Mouse (Mus musculus) layer of hippocampus, adult 8-10 months (tissue): ENCODE measurements at regions not wholly inside any gene's neighbourhood (a gene's known extent, or its start where the extent isn't known, plus 50 kb on each side); places are given as distances from the start of the nearest gene placed in this dataset.
A peak's percentile ranks its signal among the peaks of the same experiment; 100 is the strongest.

ENCODE experiments used
- DNase-seq, 2 experiments: peaks; one replicate each; pipeline ENCODE4 v3.0.0; 2022; ENCODE audit warnings: low spot score in 2 of 2

- no peak for DNase-seq
Measured at GRCm38 (mm10) chr10:118622131-118622530, 181.3 kb downstream of the Ifng start.

DNA sequence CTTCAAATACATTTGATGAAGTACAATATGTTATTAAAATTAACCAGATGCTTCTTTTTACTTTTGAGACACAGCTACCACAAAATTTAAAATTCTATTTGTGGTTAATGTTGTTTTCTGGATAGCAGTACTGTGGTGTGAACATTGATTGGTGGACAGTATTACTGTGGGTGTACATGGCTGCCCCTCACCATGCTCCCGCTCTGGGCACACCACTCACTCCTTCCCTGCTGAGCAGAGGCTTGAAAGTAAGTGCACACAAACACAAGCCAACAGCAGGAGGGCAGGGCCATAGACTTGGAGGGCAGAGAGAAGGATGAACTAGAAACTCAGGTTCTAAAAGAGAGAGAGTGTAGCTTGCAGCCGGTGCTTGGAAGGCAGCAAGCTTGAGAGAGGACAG, 182.1 kb downstream of the Ifng start:
- DNase-seq, result no peak

GRCm38 (mm10) chr10:118624368-118624767, 183.5 kb downstream of the Ifng start:
- no peak for DNase-seq

- DNase-seq, result no peak
Measured at GRCm38 (mm10) chr10:118628000-118628399, 187.2 kb downstream of the Ifng start.

GRCm38 (mm10) chr10:118629360-118630040, 188.7 kb downstream of the Ifng start:
- DNase-seq, result no peak

DNA sequence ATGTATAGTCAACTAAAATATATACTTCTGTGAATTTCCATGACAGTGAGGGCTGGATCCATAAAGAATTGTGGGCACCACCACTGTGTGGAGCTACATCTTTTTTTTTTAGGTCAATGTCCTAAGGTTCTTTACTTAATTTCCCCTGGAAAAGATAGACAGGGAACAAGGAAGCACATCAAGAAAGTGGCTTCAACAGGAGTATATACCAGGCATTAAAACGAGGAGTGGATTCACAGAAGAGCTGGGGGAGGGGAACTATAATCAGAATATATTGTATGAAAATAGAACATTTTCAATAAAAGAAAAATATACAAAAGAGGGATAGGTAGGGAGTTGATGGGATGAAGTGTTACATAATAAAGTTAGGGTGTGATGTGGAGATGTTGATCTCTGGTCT, 190.9 kb downstream of the Ifng start:
- no peak for DNase-seq

DNA sequence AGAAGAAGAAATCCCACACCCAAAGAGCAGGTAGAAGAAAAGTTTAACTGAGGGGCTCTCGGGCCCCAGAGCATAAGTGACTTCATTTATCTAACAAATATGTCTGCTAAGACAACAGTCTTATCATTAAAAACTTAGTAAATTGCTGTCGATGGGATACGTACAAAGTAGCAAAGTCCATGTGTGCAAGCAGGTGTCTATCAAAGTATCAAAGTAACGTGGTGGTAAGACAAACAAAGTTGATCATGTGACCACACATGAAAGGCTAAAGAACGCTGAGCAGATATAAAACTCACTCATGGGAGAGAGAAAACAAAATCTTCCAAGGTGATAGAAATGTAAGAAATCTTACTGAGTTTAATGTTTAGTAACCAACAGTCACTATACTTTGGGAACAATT, 191.3 kb downstream of the Ifng start:
- DNase-seq, result no peak

GRCm38 (mm10) chr10:118633429-118633828, 192.6 kb downstream of the Ifng start:
- DNase-seq, result no peak

DNA sequence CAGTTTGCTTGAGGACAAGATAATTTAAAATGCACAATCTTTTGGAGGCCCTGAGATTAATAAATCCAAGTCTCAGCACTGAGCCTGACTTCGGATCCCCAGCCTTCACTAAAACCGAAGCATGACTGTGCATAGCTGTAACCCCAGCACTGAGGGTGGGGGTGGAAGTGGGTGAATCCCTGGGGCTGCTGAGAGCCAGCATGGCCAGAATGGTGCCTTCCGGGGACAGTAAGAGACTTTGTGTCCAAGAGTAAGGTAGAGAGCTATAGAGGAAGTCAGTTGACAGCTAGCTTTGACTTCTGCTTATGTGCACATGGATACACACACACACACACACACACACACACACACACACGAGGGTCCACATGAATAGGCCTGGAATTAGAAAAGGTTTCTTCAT, 198.3 kb downstream of the Ifng start:
- no peak for DNase-seq

DNA sequence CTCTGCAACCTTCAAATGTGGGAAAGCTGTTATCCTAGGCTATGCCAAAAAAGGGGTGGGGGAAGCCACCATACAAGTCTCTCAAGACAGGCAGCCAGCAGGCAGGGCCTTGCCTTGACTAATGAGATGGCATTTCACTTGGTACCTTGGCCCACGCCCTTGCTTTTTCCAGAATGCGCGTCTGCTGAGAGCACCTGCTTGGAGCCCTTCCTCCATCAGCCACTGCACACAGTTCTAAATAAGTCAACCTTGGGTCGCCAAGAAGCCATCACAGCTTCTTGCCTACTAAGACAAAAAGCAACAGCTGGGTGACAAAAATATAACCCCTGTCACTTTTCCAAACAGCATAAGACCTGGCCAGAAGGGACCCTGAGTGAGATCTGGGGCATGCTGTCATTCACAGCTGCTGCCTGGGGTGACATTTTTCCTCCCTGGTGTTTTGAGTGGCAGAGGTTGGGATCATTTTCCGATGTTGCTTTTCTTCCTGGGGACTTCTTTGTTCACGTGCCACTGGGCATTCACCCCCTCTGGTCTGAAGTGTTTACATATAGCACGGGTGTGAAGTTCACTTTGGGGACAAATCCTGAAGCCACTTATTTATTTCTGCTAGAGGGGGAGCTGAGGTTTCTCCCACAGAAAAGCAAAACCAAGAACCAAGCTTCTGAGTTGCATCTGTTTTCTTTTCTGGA, 199.4 kb downstream of the Ifng start:
- DNase-seq, result no peak

DNA sequence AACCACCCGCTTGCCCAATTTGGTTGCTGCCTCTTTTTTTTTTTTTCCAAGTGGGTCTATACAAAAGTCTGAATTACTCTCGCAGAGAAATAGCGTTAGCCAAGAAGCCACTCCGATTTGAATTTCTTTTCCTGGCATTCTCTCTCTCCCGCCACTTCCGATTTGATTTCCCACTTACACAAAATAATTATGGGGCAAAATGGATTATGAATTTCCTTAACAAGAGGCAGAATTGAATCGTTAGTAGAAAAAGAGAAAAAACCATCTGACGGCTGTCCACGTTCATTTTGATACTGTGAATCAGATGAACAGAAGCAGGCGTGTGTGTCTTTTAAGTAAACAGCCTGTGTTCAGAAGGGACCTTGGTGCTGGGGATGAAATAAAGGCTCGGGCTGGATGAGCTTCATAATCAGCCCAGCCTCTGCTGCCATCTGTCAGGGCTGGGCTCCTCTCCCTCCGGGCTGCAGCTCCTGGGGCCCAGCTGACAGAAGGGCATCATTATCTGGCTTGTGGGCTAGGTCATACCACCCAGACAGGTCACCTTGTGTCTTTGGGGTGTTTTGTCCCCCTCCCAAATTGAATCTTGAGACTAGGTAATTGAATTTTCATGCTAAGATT, 200.1 kb downstream of the Ifng start:
- peak in 1 of 2 experiments; percentile 13 for DNase-seq

GRCm38 (mm10) chr10:118643622-118644021, 202.8 kb downstream of the Ifng start:
- peak; percentile 40 to 48 for DNase-seq

DNA sequence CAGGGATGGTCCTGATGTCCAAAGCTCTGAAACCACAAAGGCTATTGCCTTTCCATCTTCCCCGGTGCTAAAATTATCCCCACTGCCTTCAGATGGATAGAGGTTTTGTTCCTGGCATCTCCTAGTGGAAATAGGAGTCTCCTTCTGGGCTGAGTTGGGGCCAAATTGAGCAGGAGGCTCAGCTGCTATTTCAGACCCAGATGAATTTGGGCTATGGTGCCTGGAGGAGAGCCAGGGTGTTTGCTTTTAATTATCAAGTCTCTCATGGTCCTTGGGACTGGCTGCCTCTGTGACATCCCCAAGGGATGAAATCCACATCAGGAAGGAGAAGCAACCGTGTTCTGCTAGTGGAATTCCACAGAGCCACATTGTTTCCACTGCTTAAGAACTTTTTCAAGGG, 207.3 kb downstream of the Ifng start:
- DNase-seq, result no peak

GRCm38 (mm10) chr10:118656561-118656960, 213.4 kb downstream of the Dyrk2 start:
- no peak for DNase-seq

- no peak for DNase-seq
Measured at GRCm38 (mm10) chr10:118666009-118666408, 204.0 kb downstream of the Dyrk2 start.

- DNase-seq, result no peak
Measured at GRCm38 (mm10) chr10:118675816-118676465, 194.1 kb downstream of the Dyrk2 start.

GRCm38 (mm10) chr10:118678750-118679418, 191.1 kb downstream of the Dyrk2 start:
- no peak for DNase-seq

DNA sequence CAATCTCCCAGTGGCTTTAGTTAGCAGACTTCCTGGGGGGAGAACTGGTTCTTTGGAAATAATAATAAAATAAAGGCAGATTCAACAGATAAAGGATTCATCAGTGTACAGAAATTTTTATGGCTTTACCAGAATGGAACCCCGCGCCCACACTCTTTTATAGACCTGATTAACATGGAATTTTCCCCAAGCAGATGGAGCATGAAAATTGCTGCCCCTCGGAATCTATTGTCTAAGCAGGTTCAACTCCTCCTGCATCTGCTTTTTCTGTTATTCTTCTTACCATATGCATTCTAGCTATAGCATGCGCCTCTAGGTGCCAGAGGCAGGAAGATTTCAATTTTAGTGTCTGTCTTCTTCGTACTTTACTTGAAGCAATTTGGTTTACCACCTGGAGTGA, 190.5 kb downstream of the Dyrk2 start:
- no peak for DNase-seq

DNA sequence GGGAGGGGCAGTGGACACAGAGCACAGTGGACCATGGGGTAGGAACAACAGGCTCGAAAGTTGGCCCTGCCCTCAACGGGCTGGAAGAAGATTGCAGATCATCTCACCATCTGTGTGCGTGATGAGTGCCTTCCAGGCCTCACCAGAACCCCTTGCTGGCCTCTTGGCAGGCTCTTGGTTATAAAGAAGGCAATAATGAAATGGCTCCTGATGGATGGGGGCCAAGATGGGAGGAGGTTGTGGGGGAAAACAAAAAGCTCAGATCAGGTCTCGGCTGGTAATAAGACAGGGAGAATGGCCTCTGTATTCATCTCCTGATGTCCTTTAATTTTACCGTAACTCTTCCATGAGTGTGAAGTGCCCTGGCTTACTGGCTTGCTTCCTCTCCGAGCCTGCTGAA, 189.1 kb downstream of the Dyrk2 start:
- DNase-seq, result no peak

DNA sequence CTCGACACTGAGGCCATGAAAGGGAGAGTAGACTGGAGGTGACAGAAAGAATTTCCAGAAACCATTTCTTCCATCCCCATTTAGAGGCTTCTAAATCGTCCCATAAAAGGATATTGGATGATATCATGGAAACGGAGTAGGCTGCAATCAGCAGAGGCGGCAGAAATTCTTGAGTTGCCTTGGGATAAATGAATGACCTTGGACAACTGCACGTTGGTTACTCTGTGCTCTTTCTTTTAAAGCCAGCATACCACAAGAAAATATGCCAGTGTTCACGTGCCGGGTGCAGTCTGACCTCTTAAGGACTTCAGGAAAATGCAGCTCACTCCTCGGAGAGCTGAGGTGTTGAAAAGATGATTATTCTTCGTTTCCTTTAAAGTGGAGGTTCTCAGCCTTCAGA, 186.7 kb downstream of the Dyrk2 start:
- DNase-seq, result no peak

- no peak for DNase-seq
Measured at GRCm38 (mm10) chr10:118699292-118699691, 170.7 kb downstream of the Dyrk2 start.

GRCm38 (mm10) chr10:118700115-118700514, 169.9 kb downstream of the Dyrk2 start:
- no peak for DNase-seq
